ENCODE assay signal across 8 mouse cellular contexts in genomic region chr9:21321513-21321835, GRCm38 (mm10). TPM values are rescaled to one million over a fixed set of nuclear protein-coding genes. Genes with fewer than 3 reads are reported as not detected.
DNase-seq lines count a peak whose midpoint lies in the region; ATAC-seq and TF ChIP-seq lines count a peak whose summit lies in the region.

No protein-coding gene starts in this region.

- H3K9me3 ChIP-seq in heart, embryonic 15.5 days (replicated peaks): no peaks in the 10 kb centered on the region

- peak; percentile 32 for DNase-seq in right cerebral cortex, postnatal 14 days
- no peak for DNase-seq in right cerebral cortex, adult 18-20 months
- DNase-seq in kidney, postnatal 10 days: peak; percentile 63
- peak; percentile 64 to 67 for DNase-seq in lung, postnatal 4 days
- DNase-seq in splenic B cell, adult 2 months (ENCODE audit: low read depth, low spot score): peak; percentile 79
- no peak for DNase-seq in ovary, postnatal 14 days (ENCODE audit: low spot score)

- H3K4me1 ChIP-seq in cortical plate, adult 2 months (ENCODE audit: control insufficient read depth, insufficient read depth, low read length): no peaks in the 10 kb centered on the region
- peaks cover 32% of the 10 kb centered on the region for H3K4me1 ChIP-seq in heart, embryonic 15.5 days (replicated peaks)

- 0 out of 2 replicates have a peak, but pooled peaks have one; percentile 14 for ATAC-seq in heart, embryonic 15.5 days (replicated peaks; ENCODE audit: insufficient number of reproducible peaks, insufficient read depth, low FRiP score, low read depth)

- H3K27me3 ChIP-seq in heart, embryonic 15.5 days: no peaks in the 10 kb centered on the region
- no peaks in the 10 kb centered on the region for H3K27me3 ChIP-seq in splenic B cell, adult 2 months (ENCODE audit: control insufficient read depth, insufficient read depth, low read length, poor library complexity, severe bottlenecking)

- H3K9ac ChIP-seq in heart, embryonic 15.5 days: peak overlapping the region; percentile 77

- no peak overlapping the region for H3K27ac ChIP-seq in cortical plate, adult 2 months (ENCODE audit: insufficient read depth, low read length)
- peak overlapping the region; percentile 78 for H3K27ac ChIP-seq in heart, embryonic 15.5 days

- H3K4me2 ChIP-seq in heart, embryonic 15.5 days: peak overlapping the region; percentile 86

- WGBS in heart, embryonic 15.5 days: 7% methylated on average over 6 of the region's 6 CpGs

- TF ChIP-seq POLR2A in cortical plate, adult 2 months (IDR thresholded peaks at IDR 0.05; ENCODE audit: extremely low read depth, insufficient read depth, low read length): no peak

- peaks cover 5% of the 10 kb centered on the region; the same call in 1 of the 2 replicates for H3K36me3 ChIP-seq in heart, embryonic 15.5 days
- no peaks in the 10 kb centered on the region for H3K36me3 ChIP-seq in splenic B cell, adult 2 months (ENCODE audit: control insufficient read depth, insufficient read depth, low read length, poor library complexity, severe bottlenecking)

- no peak for TF ChIP-seq CTCF in cortical plate, adult 2 months (IDR thresholded peaks at IDR 0.05; ENCODE audit: extremely low read depth, insufficient read depth, low read length)

- H3K4me3 ChIP-seq in cortical plate, adult 2 months (ENCODE audit: insufficient read depth, low read length): peak overlapping the region; percentile 88
- H3K4me3 ChIP-seq in heart, embryonic 15.5 days: peak overlapping the region; percentile 84

RNA-seq across cellular contexts. Expression of gene Slc44a2, which starts 1.0 kb away (rescaled TPM):
- 54.1 and 55.3 TPM in 2 replicates for polyA plus RNA-seq in cortical plate, adult 2 months (2012; rRNA removed)
- 56.8 and 81.4 TPM in 2 replicates for polyA plus RNA-seq in heart, embryonic 15.5 days (2015; fragmentation: Nextera tagmentation; extraction: Ambion mirVana)

RNA-seq across cellular contexts. Expression of gene Ap1m2, which starts 9.3 kb away (rescaled TPM):
- polyA plus RNA-seq in cortical plate, adult 2 months (2012; rRNA removed): 2.4 and 2.5 TPM in 2 replicates
- polyA plus RNA-seq in heart, embryonic 15.5 days (2015; fragmentation: Nextera tagmentation; extraction: Ambion mirVana): 1.8 and 6.9 TPM in 2 replicates

RNA-seq across cellular contexts. Expression of gene Cdkn2d, which starts 30.3 kb away (rescaled TPM):
- polyA plus RNA-seq in cortical plate, adult 2 months (2012; rRNA removed): 74.1 and 76.9 TPM in 2 replicates
- 88.6 and 96.4 TPM in 2 replicates for polyA plus RNA-seq in heart, embryonic 15.5 days (2015; fragmentation: Nextera tagmentation; extraction: Ambion mirVana)

RNA-seq across cellular contexts. Expression of gene Kri1, which starts 33.7 kb away (rescaled TPM):
- polyA plus RNA-seq in cortical plate, adult 2 months (2012; rRNA removed): 42.6 and 47.2 TPM in 2 replicates
- 10.4 and 12.5 TPM in 2 replicates for polyA plus RNA-seq in heart, embryonic 15.5 days (2015; fragmentation: Nextera tagmentation; extraction: Ambion mirVana)

RNA-seq across cellular contexts. Expression of gene Ilf3, which starts 46.2 kb away (rescaled TPM):
- polyA plus RNA-seq in cortical plate, adult 2 months (2012; rRNA removed): 71.3 and 76.2 TPM in 2 replicates
- 88.1 and 118 TPM in 2 replicates for polyA plus RNA-seq in heart, embryonic 15.5 days (2015; fragmentation: Nextera tagmentation; extraction: Ambion mirVana)

Comparison
In these comparisons a context has a peak if more than half of its experiments do, and no peak if none do; other contexts are left out.
1. DNase-seq: peak in right cerebral cortex, postnatal 14 days (single experiment), kidney, postnatal 10 days (single experiment), lung, postnatal 4 days (2 of 2) and splenic B cell, adult 2 months (single experiment); none in right cerebral cortex, adult 18-20 months (single experiment) and ovary, postnatal 14 days (single experiment).